Mouse (Mus musculus): ENCODE measurements around the gene Ankfn1. TPM values are rescaled to one million over a fixed set of nuclear protein-coding genes. Genes with fewer than 3 reads are reported as not detected.

Ankfn1 gene
- polyA plus RNA-seq, 1 experiment: 0.18 TPM

DNA sequence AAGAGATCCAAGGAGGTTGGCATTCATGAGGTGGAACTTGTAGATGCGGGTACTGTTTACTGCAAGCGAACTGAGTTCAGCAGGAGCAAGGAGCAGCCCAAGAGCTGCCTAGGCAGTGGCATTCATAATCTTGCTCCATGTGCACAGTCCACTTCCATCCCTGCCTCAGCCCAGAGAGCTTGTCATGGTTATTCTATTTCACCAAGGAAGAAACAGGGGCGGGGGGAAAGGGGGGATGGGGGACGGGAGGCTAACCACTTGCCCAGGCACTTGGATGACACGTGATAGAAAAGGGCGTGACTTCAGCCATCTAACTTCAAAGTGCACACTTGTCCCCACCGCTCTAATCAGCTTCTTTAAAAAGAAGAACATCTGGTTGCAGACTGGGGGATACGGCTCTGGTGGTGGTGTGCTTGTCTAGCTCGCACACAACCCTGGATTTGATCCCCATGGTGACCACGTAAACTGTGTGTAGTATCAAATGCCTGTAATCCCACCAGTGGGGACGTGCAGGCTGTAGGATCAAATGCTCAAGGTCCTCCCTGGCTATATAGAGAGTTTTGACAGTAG is 203.1 kb downstream of the Ankfn1 start:
- H3K27me3 ChIP-seq (ENCODE audit: control insufficient read depth, insufficient read depth, insufficient read length): no peaks in the 10 kb centered on the region

DNA sequence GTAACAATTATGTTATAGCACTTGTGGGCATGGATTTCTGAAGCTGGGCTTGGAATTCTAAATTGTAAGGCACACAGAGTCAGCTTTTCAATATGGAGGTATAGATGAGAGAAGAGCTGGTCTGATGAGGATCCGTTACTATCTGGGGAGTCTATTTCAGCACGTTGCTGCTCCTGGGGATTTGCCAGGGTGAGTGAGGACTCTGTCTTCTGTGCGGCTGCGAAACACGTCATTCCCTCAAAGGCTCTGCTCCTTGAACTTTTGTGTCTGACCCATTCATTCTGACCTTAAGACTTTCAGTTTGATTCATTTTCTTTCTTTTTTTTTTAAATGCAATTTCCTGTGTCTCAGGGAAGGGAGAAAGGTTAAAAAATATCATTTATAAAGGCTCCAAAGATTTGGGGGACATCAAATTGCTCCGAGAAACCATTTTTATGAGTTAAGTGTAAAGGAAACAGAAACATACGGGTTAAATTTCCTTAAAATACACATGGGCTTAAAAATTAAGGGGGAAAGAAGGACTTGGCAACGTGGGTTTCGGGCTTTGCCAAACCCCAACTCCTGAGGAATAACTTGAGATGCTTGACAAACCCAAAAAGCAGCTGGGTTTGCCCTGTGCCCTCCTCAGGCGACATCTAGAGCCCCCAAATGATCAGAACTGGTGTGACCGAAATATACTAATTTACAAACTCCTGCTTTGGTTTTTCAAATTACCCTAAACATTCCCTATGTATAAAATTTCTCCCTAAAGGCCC is 207.9 kb downstream of the Ankfn1 start:
- no peak for TF ChIP-seq MAX (IDR thresholded peaks at IDR 0.05; ENCODE audit: low read depth)
- no peak for TF ChIP-seq TCF3 (IDR thresholded peaks at IDR 0.05; ENCODE audit: insufficient read length, low read depth)
- TF ChIP-seq MYOD1 (IDR thresholded peaks at IDR 0.05; ENCODE audit: control insufficient read depth in 1 of 3, insufficient read length in 2 of 3, low read depth in 2 of 3): no peak
- TF ChIP-seq USF1 (IDR thresholded peaks at IDR 0.05; ENCODE audit: low read depth): no peak
- TF ChIP-seq REST (IDR thresholded peaks at IDR 0.05; ENCODE audit: insufficient read depth, insufficient read length): no peak
- TF ChIP-seq CEBPB (IDR thresholded peaks at IDR 0.05; ENCODE audit: insufficient read depth, poor library complexity, severe bottlenecking): no peak
- no peak for TF ChIP-seq POLR2AphosphoS2 (IDR thresholded peaks at IDR 0.05; ENCODE audit: insufficient read length, low read depth)
- TF ChIP-seq TCF12 (IDR thresholded peaks at IDR 0.05; ENCODE audit: insufficient read depth, poor library complexity, severe bottlenecking): no peak
- TF ChIP-seq MYOG (IDR thresholded peaks at IDR 0.05; ENCODE audit: control insufficient read depth in 1 of 3, insufficient read depth in 1 of 3, insufficient read length in 2 of 3, low read depth in 2 of 3): no peak
- no peak for TF ChIP-seq POLR2A (IDR thresholded peaks at IDR 0.05; ENCODE audit: insufficient read length, low read depth)
- TF ChIP-seq E2F4 (IDR thresholded peaks at IDR 0.05; ENCODE audit: insufficient read depth): no peak
- no peak for TF ChIP-seq SRF (IDR thresholded peaks at IDR 0.05; ENCODE audit: control insufficient read depth, insufficient read length, low read depth)
- Histone ChIP-seq H3K4me2 (ENCODE audit: low read depth) (no peak overlapping the region), H3K4me3 (no peak overlapping the region), H3ac (ENCODE audit: control insufficient read depth, insufficient read length) (no peak overlapping the region), H3K79me2 (ENCODE audit: control insufficient read depth, insufficient read depth) (no peaks in the 10 kb centered on the region), H3K27me3 (ENCODE audit: control insufficient read depth, insufficient read depth, insufficient read length) (no peaks in the 10 kb centered on the region), H3K36me3 (ENCODE audit: control insufficient read depth, insufficient read depth) (no peaks in the 10 kb centered on the region)

More for the DNA sequence above, 203.1 kb downstream of the Ankfn1 start:
- TF ChIP-seq MYOG (IDR thresholded peaks at IDR 0.05; ENCODE audit: control insufficient read depth in 1 of 3, insufficient read depth in 1 of 3, insufficient read length in 2 of 3, low read depth in 2 of 3): no peak
- no peak for TF ChIP-seq POLR2AphosphoS2 (IDR thresholded peaks at IDR 0.05; ENCODE audit: insufficient read length, low read depth)
- TF ChIP-seq MAX (IDR thresholded peaks at IDR 0.05; ENCODE audit: low read depth): no peak
- TF ChIP-seq USF1 (IDR thresholded peaks at IDR 0.05; ENCODE audit: low read depth): no peak
- no peak for TF ChIP-seq TCF12 (IDR thresholded peaks at IDR 0.05; ENCODE audit: insufficient read depth, poor library complexity, severe bottlenecking)
- no peak for TF ChIP-seq E2F4 (IDR thresholded peaks at IDR 0.05; ENCODE audit: insufficient read depth)
- no peak for TF ChIP-seq TCF3 (IDR thresholded peaks at IDR 0.05; ENCODE audit: insufficient read length, low read depth)
- no peak for TF ChIP-seq CEBPB (IDR thresholded peaks at IDR 0.05; ENCODE audit: insufficient read depth, poor library complexity, severe bottlenecking)
- no peak for TF ChIP-seq MYOD1 (IDR thresholded peaks at IDR 0.05; ENCODE audit: control insufficient read depth in 1 of 3, insufficient read length in 2 of 3, low read depth in 2 of 3)
- no peak for TF ChIP-seq POLR2A (IDR thresholded peaks at IDR 0.05; ENCODE audit: insufficient read length, low read depth)
- Histone ChIP-seq H3ac (ENCODE audit: control insufficient read depth, insufficient read length) (no peak overlapping the region), H3K4me2 (ENCODE audit: low read depth) (no peak overlapping the region), H3K4me3 (no peak overlapping the region), H3K36me3 (ENCODE audit: control insufficient read depth, insufficient read depth) (no peaks in the 10 kb centered on the region), H3K79me2 (ENCODE audit: control insufficient read depth, insufficient read depth) (no peaks in the 10 kb centered on the region)

DNA sequence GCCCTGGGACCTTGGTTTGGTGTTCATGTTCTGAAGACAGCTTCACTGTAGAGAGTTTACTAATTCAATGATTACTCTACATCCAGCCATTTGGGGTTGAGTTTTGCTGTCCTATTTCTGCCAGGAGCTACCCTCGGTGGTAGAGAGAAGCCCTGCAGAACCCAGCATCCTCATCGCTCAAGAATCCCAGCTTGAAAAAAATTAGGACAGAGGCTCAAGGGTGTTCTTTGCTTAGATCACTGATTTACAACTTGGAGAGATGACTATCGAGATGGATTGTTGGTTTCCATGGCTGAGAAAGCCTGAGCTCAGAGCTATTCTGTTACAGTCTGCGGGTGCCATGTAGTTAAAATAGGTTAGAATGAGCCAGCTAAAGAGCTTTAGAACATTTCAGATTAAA is 209.2 kb downstream of the Ankfn1 start:
- Histone ChIP-seq H3K4me3 (no peak overlapping the region), H3K4me2 (ENCODE audit: low read depth) (no peak overlapping the region), H3K36me3 (ENCODE audit: control insufficient read depth, insufficient read depth) (no peaks in the 10 kb centered on the region), H3ac (ENCODE audit: control insufficient read depth, insufficient read length) (no peak overlapping the region), H3K79me2 (ENCODE audit: control insufficient read depth, insufficient read depth) (no peaks in the 10 kb centered on the region), H3K27me3 (ENCODE audit: control insufficient read depth, insufficient read depth, insufficient read length) (no peaks in the 10 kb centered on the region)
- TF ChIP-seq MYOD1 (IDR thresholded peaks at IDR 0.05; ENCODE audit: control insufficient read depth in 1 of 3, insufficient read length in 2 of 3, low read depth in 2 of 3): no peak
- TF ChIP-seq MAX (IDR thresholded peaks at IDR 0.05; ENCODE audit: low read depth): no peak
- TF ChIP-seq SRF (IDR thresholded peaks at IDR 0.05; ENCODE audit: control insufficient read depth, insufficient read length, low read depth): no peak
- no peak for TF ChIP-seq CEBPB (IDR thresholded peaks at IDR 0.05; ENCODE audit: insufficient read depth, poor library complexity, severe bottlenecking)
- no peak for TF ChIP-seq USF1 (IDR thresholded peaks at IDR 0.05; ENCODE audit: low read depth)
- no peak for TF ChIP-seq TCF12 (IDR thresholded peaks at IDR 0.05; ENCODE audit: insufficient read depth, poor library complexity, severe bottlenecking)
- TF ChIP-seq TCF3 (IDR thresholded peaks at IDR 0.05; ENCODE audit: insufficient read length, low read depth): no peak
- TF ChIP-seq REST (IDR thresholded peaks at IDR 0.05; ENCODE audit: insufficient read depth, insufficient read length): no peak

DNA sequence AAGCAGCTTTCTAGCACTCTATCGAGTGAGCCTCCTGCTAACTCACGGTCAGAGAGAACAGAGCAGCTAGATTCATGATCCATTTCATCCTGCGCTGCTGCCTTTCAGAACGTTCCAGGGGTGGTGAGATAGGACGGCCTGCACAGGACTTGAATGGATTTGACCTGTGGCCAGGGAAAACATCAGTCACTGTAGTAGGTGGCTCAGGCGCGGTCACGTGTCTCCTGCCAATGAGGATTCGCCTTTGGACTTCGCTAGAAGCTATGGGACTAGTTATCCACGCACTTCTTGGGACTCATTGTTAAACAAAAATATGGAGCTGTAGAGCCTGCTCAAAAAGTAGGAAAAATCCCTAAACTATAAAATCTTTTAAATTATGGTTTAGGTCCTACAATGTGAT is 226.0 kb downstream of the Ankfn1 start:
- Histone ChIP-seq H3K36me3 (ENCODE audit: control insufficient read depth, insufficient read depth) (no peaks in the 10 kb centered on the region), H3K4me3 (no peak overlapping the region), H3K27me3 (ENCODE audit: control insufficient read depth, insufficient read depth, insufficient read length) (no peaks in the 10 kb centered on the region), H3ac (ENCODE audit: control insufficient read depth, insufficient read length) (no peak overlapping the region), H3K4me2 (ENCODE audit: low read depth) (no peak overlapping the region), H3K79me2 (ENCODE audit: control insufficient read depth, insufficient read depth) (no peaks in the 10 kb centered on the region)
- TF ChIP-seq USF1 (IDR thresholded peaks at IDR 0.05; ENCODE audit: low read depth) (no peak), SRF (IDR thresholded peaks at IDR 0.05; ENCODE audit: control insufficient read depth, insufficient read length, low read depth) (no peak), MAX (IDR thresholded peaks at IDR 0.05; ENCODE audit: low read depth) (no peak), MYOG (IDR thresholded peaks at IDR 0.05; ENCODE audit: control insufficient read depth in 1 of 3, insufficient read depth in 1 of 3, insufficient read length in 2 of 3, low read depth in 2 of 3) (no peak), POLR2AphosphoS2 (IDR thresholded peaks at IDR 0.05; ENCODE audit: insufficient read length, low read depth) (no peak)
